Mouse (Mus musculus) myocyte (in vitro differentiated cells): Measurements from ENCODE around the gene March1.

ENCODE experiments used
- CEBPB ChIP-seq: IDR thresholded peaks from 2 replicates; pipeline ENCODE4 v1.6.1; 2011; ENCODE audit warnings: mild to moderate bottlenecking, moderate library complexity; ENCODE audit not compliant: poor library complexity, insufficient read depth, severe bottlenecking
- E2F4 ChIP-seq: IDR thresholded peaks from one replicate; pipeline ENCODE4 v1.6.1; 2011; ENCODE audit warnings: mild to moderate bottlenecking, control low read depth, moderate library complexity; ENCODE audit not compliant: insufficient read depth
- MAX ChIP-seq: IDR thresholded peaks from one replicate; pipeline ENCODE4 v1.6.1; 2011; ENCODE audit warnings: low read depth, mild to moderate bottlenecking, control low read depth
- MYOD1 ChIP-seq, 3 experiments: IDR thresholded peaks; one replicate each; pipeline ENCODE4 v1.6.1; 2011; ENCODE audit warnings: control low read depth in 2 of 3, low read depth in 2 of 3, mild to moderate bottlenecking in 2 of 3, moderate library complexity in 1 of 3; ENCODE audit not compliant: insufficient read length in 2 of 3, control insufficient read depth in 1 of 3
- MYOG ChIP-seq, 3 experiments: IDR thresholded peaks; one replicate each; pipeline ENCODE4 v1.6.1; 2011; ENCODE audit warnings: control low read depth in 2 of 3, low read depth in 2 of 3, mild to moderate bottlenecking in 2 of 3; ENCODE audit not compliant: insufficient read length in 2 of 3, control insufficient read depth in 1 of 3, insufficient read depth in 1 of 3
- POLR2A ChIP-seq: IDR thresholded peaks from one replicate; pipeline ENCODE4 v1.6.1; 2011; ENCODE audit warnings: low read depth, mild to moderate bottlenecking, control low read depth, moderate library complexity; ENCODE audit not compliant: insufficient read length
- POLR2AphosphoS2 ChIP-seq: IDR thresholded peaks from one replicate; pipeline ENCODE4 v1.6.1; 2011; ENCODE audit warnings: low read depth, control low read depth; ENCODE audit not compliant: insufficient read length
- REST ChIP-seq: IDR thresholded peaks from one replicate; pipeline ENCODE4 v1.6.1; 2011; ENCODE audit warnings: mild to moderate bottlenecking, control low read depth, moderate library complexity; ENCODE audit not compliant: insufficient read depth, insufficient read length
- SRF ChIP-seq: IDR thresholded peaks from one replicate; pipeline ENCODE4 v1.6.1; 2011; ENCODE audit warnings: low read depth; ENCODE audit not compliant: control insufficient read depth, insufficient read length
- TCF12 ChIP-seq: IDR thresholded peaks from one replicate; pipeline ENCODE4 v1.6.1; 2011; ENCODE audit warnings: mild to moderate bottlenecking, control low read depth; ENCODE audit not compliant: poor library complexity, insufficient read depth, severe bottlenecking
- TCF3 ChIP-seq: IDR thresholded peaks from one replicate; pipeline ENCODE4 v1.6.1; 2011; ENCODE audit warnings: low read depth, control low read depth; ENCODE audit not compliant: insufficient read length
- USF1 ChIP-seq: IDR thresholded peaks from one replicate; pipeline ENCODE4 v1.6.1; 2011; ENCODE audit warnings: low read depth, mild to moderate bottlenecking, control low read depth, moderate library complexity

DNA sequence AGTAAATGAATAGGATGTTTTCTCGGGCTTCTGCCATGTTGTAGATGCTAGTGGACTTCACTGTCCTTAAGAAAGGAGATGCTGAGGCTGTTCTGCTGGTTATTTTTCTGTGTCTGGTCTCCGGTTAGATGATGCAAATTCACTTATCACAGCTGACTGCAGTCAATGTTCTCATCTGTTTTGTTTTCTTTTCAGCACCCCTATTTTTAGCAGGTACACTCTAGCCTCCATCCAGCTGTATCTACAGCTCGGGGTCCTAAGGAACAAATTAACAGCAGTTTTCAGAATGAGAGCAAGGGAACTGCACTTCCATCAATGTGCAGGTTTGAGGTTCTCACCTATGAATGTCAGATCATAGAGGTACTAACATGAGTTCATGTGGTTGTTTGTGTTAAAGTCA, 721.9 kb downstream of the March1 start:
- TF ChIP-seq TCF12 = no peak
- TF ChIP-seq CEBPB = no peak
- TF ChIP-seq POLR2A = no peak
- TF ChIP-seq POLR2AphosphoS2 = no peak
- no peak for TF ChIP-seq MAX
- TF ChIP-seq E2F4 = no peak
- no peak for TF ChIP-seq TCF3
- no peak for TF ChIP-seq MYOG (IDR thresholded peaks at IDR 0.05; ENCODE audit: control insufficient read depth in 1 of 3, insufficient read depth in 1 of 3, insufficient read length in 2 of 3, low read depth in 2 of 3)
- no peak for TF ChIP-seq SRF
- TF ChIP-seq MYOD1 (IDR thresholded peaks at IDR 0.05; ENCODE audit: control insufficient read depth in 1 of 3, insufficient read length in 2 of 3, low read depth in 2 of 3) = no peak
- TF ChIP-seq USF1 = no peak
- no peak for TF ChIP-seq REST
